ENCODE assay signal across 27 mouse cellular contexts in the genomic region with DNA sequence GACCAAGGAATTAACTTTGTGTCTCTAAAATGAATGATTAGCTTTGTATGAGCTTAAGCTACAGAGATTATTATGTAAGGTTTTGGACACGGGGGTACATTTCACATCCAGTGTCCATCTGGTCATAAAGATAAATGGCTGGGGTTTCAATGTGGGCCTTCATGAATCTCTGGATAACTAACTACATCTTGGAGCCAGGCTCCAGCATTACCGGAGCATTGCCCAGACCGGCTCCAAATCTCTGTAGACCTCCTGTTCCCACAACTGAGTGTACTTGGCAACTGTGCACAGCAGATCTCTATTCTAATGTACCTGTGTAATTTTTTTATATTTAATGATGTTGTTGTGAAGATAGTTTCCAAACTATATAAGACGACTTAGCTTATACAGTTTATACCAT.
"Had no signal": no experiment of that assay in that cellular context is flagged by ENCODE, and none has a peak within 500 bp of the region (broad histone marks: within the 10 kb centered on the region; RNA-seq: fewer than 3 reads in every experiment).

No protein-coding gene starts in this region.

- H3K27me3 ChIP-seq: embryonic facial prominence, embryonic 12.5 days; embryonic facial prominence, embryonic 13.5 days; embryonic facial prominence, embryonic 15.5 days; forebrain, embryonic 12.5 days; forebrain, embryonic 13.5 days; forebrain, embryonic 15.5 days had no signal

- H3K36me3 ChIP-seq: embryonic facial prominence, embryonic 10.5 days; embryonic facial prominence, embryonic 12.5 days; embryonic facial prominence, embryonic 13.5 days; embryonic facial prominence, embryonic 15.5 days; forebrain, embryonic 10.5 days; forebrain, embryonic 12.5 days; forebrain, embryonic 15.5 days had no signal

- H3K9me3 ChIP-seq: embryonic facial prominence, embryonic 10.5 days; embryonic facial prominence, embryonic 12.5 days; embryonic facial prominence, embryonic 13.5 days; embryonic facial prominence, embryonic 15.5 days; forebrain, embryonic 10.5 days; forebrain, embryonic 12.5 days; forebrain, embryonic 13.5 days; forebrain, embryonic 15.5 days had no signal

- DNase-seq: cerebellum, adult 8-10 months; cerebellum, adult 9-10 months; cerebellum, adult 9-11 months; cerebellum, postnatal 10 days; cerebellum, postnatal 14 days; cerebellum, postnatal 25 days; cerebellum, postnatal 36 days; embryo, embryonic 11 days; forebrain, postnatal 0 days; gastrocnemius, adult 2 months; gastrocnemius, postnatal 10 days; gastrocnemius, postnatal 14 days; gastrocnemius, postnatal 25 days; gastrocnemius, postnatal 36 days; heart, adult 18-20 months; heart, adult 2 months had no signal

- H3K9ac ChIP-seq: embryonic facial prominence, embryonic 12.5 days; embryonic facial prominence, embryonic 13.5 days; embryonic facial prominence, embryonic 15.5 days; forebrain, embryonic 12.5 days; forebrain, embryonic 13.5 days; forebrain, embryonic 15.5 days; forebrain, postnatal 0 days had no signal

- H3K4me3 ChIP-seq: embryonic facial prominence, embryonic 10.5 days; embryonic facial prominence, embryonic 12.5 days; embryonic facial prominence, embryonic 13.5 days; embryonic facial prominence, embryonic 15.5 days; erythroblast, embryonic 14.5 days; forebrain, embryonic 10.5 days; forebrain, embryonic 12.5 days; forebrain, embryonic 13.5 days; forebrain, embryonic 15.5 days; gastrocnemius, adult 2 months; heart, adult 2 months had no signal

- H3K27ac ChIP-seq: embryonic facial prominence, embryonic 10.5 days; embryonic facial prominence, embryonic 12.5 days; embryonic facial prominence, embryonic 13.5 days; embryonic facial prominence, embryonic 15.5 days; forebrain, embryonic 10.5 days; forebrain, embryonic 12.5 days; forebrain, embryonic 13.5 days; forebrain, embryonic 15.5 days; gastrocnemius, adult 2 months; heart, adult 2 months had no signal

- ATAC-seq: forebrain, embryonic 13.5 days; forebrain, embryonic 14.5 days; forebrain, embryonic 15.5 days; forebrain, embryonic 16.5 days; forebrain, postnatal 0 days had no signal

- H3K4me2 ChIP-seq: embryonic facial prominence, embryonic 12.5 days; embryonic facial prominence, embryonic 13.5 days; embryonic facial prominence, embryonic 15.5 days; forebrain, embryonic 12.5 days; forebrain, embryonic 13.5 days; forebrain, embryonic 15.5 days had no signal
